Mouse (Mus musculus): ENCODE measurements around the gene Polr1e. TPM values are rescaled to one million over a fixed set of nuclear protein-coding genes. Genes with fewer than 3 reads are reported as not detected.

Polr1e gene
- polyA plus RNA-seq, 1 experiment from 2014 or later: 13.7 TPM

DNA sequence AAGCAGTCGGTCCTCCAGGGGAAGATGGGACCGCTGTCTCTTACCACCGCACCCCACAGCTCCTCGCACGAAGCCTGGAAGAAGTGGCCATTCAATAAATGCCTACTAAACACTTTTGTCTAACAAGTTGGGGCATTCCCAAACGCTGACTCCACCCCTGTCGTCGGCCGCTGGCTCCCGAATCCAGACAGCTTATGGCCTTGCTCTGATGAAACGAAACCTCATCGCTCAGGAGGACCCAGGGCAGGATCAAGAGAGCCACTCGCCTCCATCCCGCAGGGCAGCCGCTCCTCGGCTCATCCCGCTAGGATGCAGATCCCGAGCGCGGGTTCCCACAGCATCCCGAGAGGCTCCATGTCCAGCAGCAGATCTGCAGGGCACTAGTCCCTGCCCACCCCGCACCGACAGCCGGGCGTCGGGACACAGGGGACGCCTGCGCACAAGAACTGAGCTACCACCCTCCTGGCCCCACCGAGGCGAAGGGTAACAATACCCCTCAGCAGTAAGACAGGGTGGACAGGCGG, 6.7 kb upstream of the Polr1e start:
- no peak for ATAC-seq
- Histone ChIP-seq H3K27ac (ENCODE audit: low read depth, low read length) (peak overlapping the region; percentile 95), H3K27me3 (replicated peaks; ENCODE audit: control insufficient read depth, insufficient read depth, low read length) (no peaks in the 10 kb centered on the region), H3K9ac (ENCODE audit: low read depth, low read length) (peak overlapping the region; percentile 65), H3K4me3 (ENCODE audit: low read depth, low read length) (peak overlapping the region; percentile 87), H3K4me1 (replicated peaks; ENCODE audit: control insufficient read depth, insufficient read depth, low read length) (0 out of 2 replicates have a peak, but pooled peaks cover 5% of the 10 kb centered on the region), H3K4me2 (replicated peaks; ENCODE audit: low read depth) (peak overlapping the region; percentile 80), H3K9me3 (ENCODE audit: control insufficient read depth) (no peaks in the 10 kb centered on the region), H3K36me3 (ENCODE audit: control insufficient read depth, insufficient read depth) (no peaks in the 10 kb centered on the region)
- WGBS: under 1% methylated on average over 31 of the region's 31 CpGs
- TF ChIP-seq CTCF (IDR thresholded peaks at IDR 0.05; ENCODE audit: low read depth): no peak

DNA sequence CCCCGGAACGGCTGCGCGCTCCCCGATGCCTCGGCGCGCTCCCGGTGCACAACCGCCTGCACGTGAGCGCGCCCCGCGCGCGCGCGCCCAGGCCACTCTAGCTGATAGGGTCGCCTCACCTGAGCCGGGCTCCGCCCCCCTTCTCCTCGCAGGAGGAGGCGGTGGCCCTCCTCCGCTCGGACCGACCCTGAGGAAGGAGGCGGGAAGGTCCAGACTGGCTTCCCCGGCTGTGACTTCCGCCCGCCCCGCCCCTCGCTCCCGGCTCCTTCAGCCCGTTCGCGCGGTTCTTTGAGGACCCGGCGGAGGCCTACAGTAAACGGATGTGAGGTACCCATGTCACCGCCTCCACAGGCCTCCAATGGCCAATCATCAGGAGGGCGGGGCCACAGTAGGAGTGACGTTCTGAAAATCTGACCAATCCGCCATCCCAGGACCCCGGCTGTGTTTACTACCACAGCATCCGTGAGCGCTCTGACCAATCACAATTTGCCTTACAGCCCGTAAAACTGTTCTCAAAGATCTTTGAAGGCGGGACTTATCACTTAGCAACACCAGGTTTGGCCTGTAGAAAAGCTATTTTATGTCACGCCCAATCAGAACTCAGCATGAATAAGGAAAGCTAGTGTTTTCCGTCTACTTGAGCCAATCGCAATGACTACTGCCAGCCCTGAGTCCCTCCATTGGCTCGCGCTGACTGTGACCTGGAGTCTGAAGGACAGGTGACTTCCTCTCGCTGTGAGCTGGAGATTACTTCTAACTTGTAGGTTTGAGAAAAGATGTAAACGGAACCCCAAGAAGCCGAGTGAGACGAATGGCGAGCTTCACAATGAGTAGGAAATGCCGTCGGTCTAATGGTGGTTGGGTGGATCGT, 6.0 kb upstream of the Polr1e start, which contains the start of gene Zbtb5:
Zbtb5 (minus strand) TSS at position 308 of the 871 bp plus-strand sequence.
- H3K9me3 ChIP-seq (ENCODE audit: control insufficient read depth): no peaks in the 10 kb centered on the region
- no peak for TF ChIP-seq CTCF (IDR thresholded peaks at IDR 0.05; ENCODE audit: low read depth)
- peak within 1 kb of the TSS; percentile 80 for H3K4me2 ChIP-seq (replicated peaks; ENCODE audit: low read depth)
- H3K27me3 ChIP-seq (replicated peaks; ENCODE audit: control insufficient read depth, insufficient read depth, low read length): no peaks in the 10 kb centered on the region
- 0 out of 2 replicates have a peak, but pooled peaks cover 5% of the 10 kb centered on the region for H3K4me1 ChIP-seq (replicated peaks; ENCODE audit: control insufficient read depth, insufficient read depth, low read length)
- peak within 1 kb of the TSS; percentile 65 for H3K9ac ChIP-seq (ENCODE audit: low read depth, low read length)
- H3K4me3 ChIP-seq (ENCODE audit: low read depth, low read length): peak within 1 kb of the TSS; percentile 87
- no peaks in the 10 kb centered on the region for H3K36me3 ChIP-seq (ENCODE audit: control insufficient read depth, insufficient read depth)
- WGBS: under 1% methylated on average over 62 of the region's 63 CpGs
- peak within 1 kb of the TSS; percentile 95 for H3K27ac ChIP-seq (ENCODE audit: low read depth, low read length)
- peak; percentile 97 for ATAC-seq

DNA sequence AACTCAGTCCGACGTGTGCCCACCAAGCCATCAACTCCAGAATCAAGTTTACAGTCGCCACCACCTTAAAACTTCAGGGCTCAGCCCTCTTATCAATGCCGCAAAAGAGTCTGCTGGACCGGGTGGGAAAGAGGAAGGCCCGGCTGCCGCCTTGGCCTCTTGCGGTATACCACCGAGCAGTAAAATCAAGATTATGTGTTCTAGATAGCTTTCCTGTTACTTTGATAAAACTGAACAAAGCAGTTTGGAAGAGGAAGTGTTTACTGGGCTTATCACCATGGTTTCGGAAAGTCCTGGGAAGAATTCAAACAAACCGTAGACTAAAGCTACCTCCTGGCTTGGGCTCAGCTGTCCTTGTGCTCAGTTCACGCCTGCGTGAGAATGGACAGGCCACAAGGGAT, 5.4 kb upstream of the Polr1e start:
- no peaks in the 10 kb centered on the region for H3K27me3 ChIP-seq (replicated peaks; ENCODE audit: control insufficient read depth, insufficient read depth, low read length)
- H3K9ac ChIP-seq (ENCODE audit: low read depth, low read length): peak overlapping the region; percentile 64
- no peaks in the 10 kb centered on the region for H3K9me3 ChIP-seq (ENCODE audit: control insufficient read depth)
- ATAC-seq: no peak
- no peaks in the 10 kb centered on the region for H3K36me3 ChIP-seq (ENCODE audit: control insufficient read depth, insufficient read depth)
- H3K27ac ChIP-seq (ENCODE audit: low read depth, low read length): peak overlapping the region; percentile 89
- no peak for TF ChIP-seq CTCF (IDR thresholded peaks at IDR 0.05; ENCODE audit: low read depth)
- H3K4me3 ChIP-seq (ENCODE audit: low read depth, low read length): peak overlapping the region; percentile 67
- H3K4me1 ChIP-seq (replicated peaks; ENCODE audit: control insufficient read depth, insufficient read depth, low read length): 0 out of 2 replicates have a peak, but pooled peaks cover 5% of the 10 kb centered on the region
- 1% methylated on average over 13 of the region's 13 CpGs for WGBS
- peak overlapping the region; percentile 74 for H3K4me2 ChIP-seq (replicated peaks; ENCODE audit: low read depth)

GRCm38 (mm10) chr4:45013537-45013936, 4.8 kb upstream of the Polr1e start:
- Histone ChIP-seq H3K36me3 (ENCODE audit: control insufficient read depth, insufficient read depth) (no peaks in the 10 kb centered on the region), H3K9ac (ENCODE audit: low read depth, low read length) (peak overlapping the region; percentile 64), H3K4me3 (ENCODE audit: low read depth, low read length) (peak overlapping the region; percentile 67), H3K4me1 (replicated peaks; ENCODE audit: control insufficient read depth, insufficient read depth, low read length) (0 out of 2 replicates have a peak, but pooled peaks cover 5% of the 10 kb centered on the region), H3K27me3 (replicated peaks; ENCODE audit: control insufficient read depth, insufficient read depth, low read length) (no peaks in the 10 kb centered on the region), H3K9me3 (ENCODE audit: control insufficient read depth) (no peaks in the 10 kb centered on the region), H3K4me2 (replicated peaks; ENCODE audit: low read depth) (peak overlapping the region; percentile 74), H3K27ac (ENCODE audit: low read depth, low read length) (peak overlapping the region; percentile 89; the same call in 1 of the 2 replicates)
- no peak for ATAC-seq
- TF ChIP-seq CTCF (IDR thresholded peaks at IDR 0.05; ENCODE audit: low read depth): no peak
- 0% methylated on average over 2 of the region's 2 CpGs for WGBS

DNA sequence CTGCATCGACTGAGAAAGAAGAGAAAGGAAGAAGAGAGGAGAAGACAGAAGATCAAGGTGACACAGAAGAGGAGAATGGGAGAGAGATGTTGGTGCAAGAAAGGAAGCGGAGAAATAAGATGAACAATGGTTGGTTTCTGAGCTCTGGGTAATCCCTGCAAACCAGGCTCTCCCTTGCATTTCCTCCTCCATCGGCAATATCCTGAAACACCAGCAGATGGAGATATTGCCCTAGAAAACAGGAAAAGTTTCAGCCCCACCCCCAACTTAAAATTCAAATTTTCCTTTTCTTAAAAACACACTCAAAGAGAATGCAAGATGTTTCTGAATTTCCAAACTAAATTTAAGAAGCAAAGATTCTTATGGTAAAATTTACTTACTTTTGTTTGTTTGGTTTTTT, 2.8 kb upstream of the Polr1e start:
- Histone ChIP-seq H3K27me3 (replicated peaks; ENCODE audit: control insufficient read depth, insufficient read depth, low read length) (no peaks in the 10 kb centered on the region), H3K27ac (ENCODE audit: low read depth, low read length) (no peak overlapping the region), H3K4me3 (ENCODE audit: low read depth, low read length) (no peak overlapping the region), H3K9ac (ENCODE audit: low read depth, low read length) (no peak overlapping the region), H3K4me2 (replicated peaks; ENCODE audit: low read depth) (no peak overlapping the region), H3K36me3 (ENCODE audit: control insufficient read depth, insufficient read depth) (no peaks in the 10 kb centered on the region), H3K4me1 (replicated peaks; ENCODE audit: control insufficient read depth, insufficient read depth, low read length) (no peaks in the 10 kb centered on the region), H3K9me3 (ENCODE audit: control insufficient read depth) (no peaks in the 10 kb centered on the region)
- peak; percentile 80 for TF ChIP-seq CTCF (IDR thresholded peaks at IDR 0.05; ENCODE audit: low read depth)
- no peak for ATAC-seq
- 16% methylated on average over 3 of the region's 3 CpGs for WGBS

DNA sequence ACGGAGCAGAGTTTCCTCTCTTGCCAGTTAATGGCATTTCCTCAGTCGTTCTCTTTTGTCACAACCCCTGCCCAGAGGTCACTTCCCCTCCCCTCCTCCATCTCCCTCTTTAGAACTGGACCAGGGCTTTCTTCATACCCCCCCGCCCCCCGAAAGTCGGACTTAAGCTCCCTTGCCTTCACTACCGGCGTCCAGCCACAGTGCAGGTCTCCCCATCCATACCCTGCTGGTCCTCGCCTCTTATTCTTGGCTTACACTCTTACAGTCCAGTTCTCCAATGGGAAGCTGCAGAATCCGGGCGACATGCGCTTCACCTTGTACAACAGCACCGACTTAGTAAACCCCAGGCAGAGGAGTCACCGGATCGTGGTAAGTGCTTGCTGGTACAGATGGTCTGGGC, 626 bp downstream of the Polr1e start:
- H3K4me1 ChIP-seq (replicated peaks; ENCODE audit: control insufficient read depth, insufficient read depth, low read length): no peaks in the 10 kb centered on the region
- TF ChIP-seq CTCF (IDR thresholded peaks at IDR 0.05; ENCODE audit: low read depth): no peak
- peak overlapping the region; percentile 53 for H3K9ac ChIP-seq (ENCODE audit: low read depth, low read length)
- H3K27ac ChIP-seq (ENCODE audit: low read depth, low read length): no peak overlapping the region
- peak overlapping the region; percentile 59 for H3K4me3 ChIP-seq (ENCODE audit: low read depth, low read length)
- H3K4me2 ChIP-seq (replicated peaks; ENCODE audit: low read depth): peak overlapping the region; percentile 96
- H3K27me3 ChIP-seq (replicated peaks; ENCODE audit: control insufficient read depth, insufficient read depth, low read length): no peaks in the 10 kb centered on the region
- H3K36me3 ChIP-seq (ENCODE audit: control insufficient read depth, insufficient read depth): no peaks in the 10 kb centered on the region
- H3K9me3 ChIP-seq (ENCODE audit: control insufficient read depth): no peaks in the 10 kb centered on the region
- no peak for ATAC-seq
- under 1% methylated on average over 14 of the region's 14 CpGs for WGBS

Data from intestine, postnatal 0 days (tissue).